Mouse (Mus musculus): ENCODE measurements around the gene Slc26a1.

GRCm38 (mm10) chr5:108654444-108654990, 20.9 kb downstream of the Slc26a1 start:
- no peak for TF ChIP-seq CTCF (IDR thresholded peaks at IDR 0.05; ENCODE audit: control insufficient read depth, insufficient read depth, low read length)
- TF ChIP-seq POLR2A (IDR thresholded peaks at IDR 0.05; ENCODE audit: borderline replicate concordance, control insufficient read depth, low read depth, low read length), result no peak
